Mouse (Mus musculus) spleen, adult 2 months (tissue): Measurements from ENCODE around the gene 1700011L22Rik.

ENCODE experiments used
- CTCF ChIP-seq: fragments of 200-500 bp; IDR thresholded peaks from 2 replicates; pipeline ENCODE4 v1.5.1; 2011; ENCODE audit warnings: mild to moderate bottlenecking, inconsistent platforms; ENCODE audit not compliant: insufficient read depth, insufficient read length, insufficient replicate concordance; ENCODE audit errors: extremely low read depth
- POLR2A ChIP-seq: fragments of 200-500 bp; IDR thresholded peaks from 2 replicates; pipeline ENCODE4 v1.6.1; 2011; ENCODE audit warnings: low read depth, low read length, inconsistent platforms

DNA sequence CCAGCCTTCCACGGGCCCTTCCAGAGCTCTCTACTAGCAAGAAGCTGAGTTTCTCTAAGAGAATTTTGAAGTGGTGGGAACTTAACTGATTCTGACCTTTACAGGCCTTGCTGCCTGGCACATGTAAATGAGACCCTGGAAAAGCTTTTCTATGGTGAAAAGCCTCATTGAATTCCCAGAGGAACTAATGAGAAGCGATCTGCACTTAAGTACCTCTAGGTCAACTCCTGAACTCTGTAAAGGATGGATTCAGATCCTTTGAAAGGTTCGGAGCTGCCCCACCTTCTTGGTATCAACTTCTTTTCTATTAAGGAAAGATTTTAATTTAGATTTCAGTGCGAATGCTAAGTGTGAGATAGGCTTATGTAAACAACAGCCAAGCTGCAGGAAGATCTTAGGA, 72.4 kb downstream of the 1700011L22Rik start:
- TF ChIP-seq CTCF (no peak), POLR2A (no peak)
